ENCODE assay signal across 25 mouse cellular contexts in the genomic region with DNA sequence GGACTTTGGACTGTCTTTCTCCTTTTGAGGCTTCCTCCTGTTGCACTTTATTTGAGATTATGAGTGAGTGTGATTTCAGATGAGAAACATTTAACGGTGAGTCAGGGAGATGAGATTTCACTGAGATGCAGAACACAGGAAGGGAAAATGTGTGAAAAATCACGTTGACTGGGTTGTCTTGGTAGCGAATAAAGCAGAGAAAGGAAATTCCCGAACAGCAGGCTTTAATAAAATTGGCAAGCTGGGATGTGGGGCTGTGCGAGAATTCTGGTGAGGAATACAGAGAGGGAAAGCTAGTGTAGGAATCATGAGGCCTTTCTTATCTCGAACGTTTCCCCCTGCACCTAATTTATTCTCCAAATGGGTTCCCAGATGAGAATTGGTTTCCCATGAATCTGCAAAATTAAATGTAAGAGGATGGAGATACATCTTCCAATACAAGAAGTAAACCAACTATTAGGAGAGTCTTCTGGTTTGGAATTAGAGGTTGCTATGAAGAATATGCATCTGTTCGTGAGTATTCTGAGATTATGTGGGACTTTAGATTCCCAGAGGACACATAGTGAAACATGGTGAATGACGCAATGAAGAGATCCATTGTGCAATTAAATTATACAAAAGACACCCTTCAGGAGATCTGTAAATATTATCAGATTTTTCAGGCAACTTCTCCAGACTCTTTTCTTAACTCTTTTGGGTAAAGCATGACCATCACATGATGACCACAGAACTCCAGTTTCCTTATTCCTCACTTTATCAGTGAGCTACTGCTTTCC.
A peak's percentile ranks its signal among the peaks of the same experiment; 100 is the strongest.
DNase-seq lines count a peak whose midpoint lies in the region; TF ChIP-seq lines count a peak whose summit lies in the region.
"Had no signal": no experiment of that assay in that cellular context is flagged by ENCODE, and none has a peak within 500 bp of the region (broad histone marks: within the 10 kb centered on the region; RNA-seq: fewer than 3 reads in every experiment).

No protein-coding gene starts in this region.

- H3K27me3 ChIP-seq in myocyte (ENCODE audit: control insufficient read depth, insufficient read depth, insufficient read length): no peaks in the 10 kb centered on the region
- H3K27me3 ChIP-seq: CH12.LX; embryonic facial prominence, embryonic 15.5 days; forebrain, embryonic 12.5 days; heart, embryonic 13.5 days; hindbrain, embryonic 12.5 days; liver, embryonic 13.5 days had no signal

- H3K36me3 ChIP-seq in myocyte (ENCODE audit: control insufficient read depth, insufficient read depth): no peaks in the 10 kb centered on the region
- H3K36me3 ChIP-seq: embryonic facial prominence, embryonic 15.5 days; forebrain, embryonic 12.5 days; G1E; heart, embryonic 13.5 days; hindbrain, embryonic 12.5 days; liver, embryonic 13.5 days had no signal

- H3K4me1 ChIP-seq in embryonic fibroblast, embryonic 13.5 days (ENCODE audit: control insufficient read depth, insufficient read depth, low read length): no peaks in the 10 kb centered on the region; the same call in 1 of the 2 replicates
- H3K4me1 ChIP-seq: embryonic facial prominence, embryonic 15.5 days; liver, embryonic 13.5 days had no signal

- peak; percentile 16 to 20 for DNase-seq in frontal cortex, postnatal 36 days (ENCODE audit: low spot score in 2 of 2)
- no peak for DNase-seq in frontal cortex, postnatal 14 days (ENCODE audit: low spot score in 2 of 2)
- peak; percentile 38 to 39 for DNase-seq in right cerebral cortex, adult 2 months (ENCODE audit: low spot score in 2 of 2)
- no peak for DNase-seq in right cerebral cortex, postnatal 4 days
- DNase-seq in cerebellum, postnatal 4 days (ENCODE audit: low spot score in 2 of 2): no peak
- no peak for DNase-seq in heart, postnatal 25 days (ENCODE audit: low spot score)
- DNase-seq: cerebellum, adult 8-10 months; cerebellum, postnatal 36 days; gastrocnemius, postnatal 36 days; heart, adult 2 months; heart, postnatal 14 days; kidney, adult 18-20 months; liver, embryonic 13.5 days; lung, adult 2 months; lung, postnatal 14 days had no signal

- no peak for TF ChIP-seq CTCF in embryonic fibroblast, embryonic 13.5 days (IDR thresholded peaks at IDR 0.05; ENCODE audit: borderline replicate concordance, insufficient read depth, low read length)

- no peak overlapping the region for H3K4me2 ChIP-seq in myocyte (ENCODE audit: low read depth)
- H3K4me2 ChIP-seq: embryonic facial prominence, embryonic 15.5 days; forebrain, embryonic 12.5 days; heart, embryonic 13.5 days; hindbrain, embryonic 12.5 days; liver, embryonic 13.5 days; midbrain, embryonic 11.5 days had no signal

- peak overlapping the region; percentile 11; the same call in 1 of the 2 replicates for H3K27ac ChIP-seq in embryonic fibroblast, embryonic 13.5 days (ENCODE audit: insufficient read depth, low read length)
- H3K27ac ChIP-seq: embryonic facial prominence, embryonic 15.5 days; forebrain, embryonic 12.5 days; heart, adult 2 months; heart, embryonic 13.5 days; hindbrain, embryonic 12.5 days; liver, embryonic 13.5 days; stomach, postnatal 0 days had no signal

- no peak overlapping the region for H3ac ChIP-seq in myocyte (ENCODE audit: control insufficient read depth, insufficient read length)

- no peaks in the 10 kb centered on the region for H3K79me2 ChIP-seq in myocyte (ENCODE audit: control insufficient read depth, insufficient read depth)

- TF ChIP-seq POLR2A in embryonic fibroblast, embryonic 13.5 days (IDR thresholded peaks at IDR 0.05; ENCODE audit: low read depth, low read length): no peak
- TF ChIP-seq POLR2A in myocyte (IDR thresholded peaks at IDR 0.05; ENCODE audit: insufficient read length, low read depth): no peak

- intact Hi-C loops in heart, postnatal 25 days (cut with DNase I): no loop called here

- H3K4me3 ChIP-seq in embryonic fibroblast, embryonic 13.5 days (ENCODE audit: insufficient read depth, low read length): no peak overlapping the region
- H3K4me3 ChIP-seq in myocyte: no peak overlapping the region
- H3K4me3 ChIP-seq: embryonic facial prominence, embryonic 15.5 days; forebrain, embryonic 12.5 days; heart, adult 2 months; heart, embryonic 13.5 days; hindbrain, embryonic 12.5 days; liver, embryonic 13.5 days had no signal

TF ChIP-seq in myocyte, 11 proteins besides CTCF, POLR2A, EP300 and RAD21:
- peak; percentile 56; the same call in 1 of the 2 replicates for TF ChIP-seq CEBPB (IDR thresholded peaks at IDR 0.05; ENCODE audit: insufficient read depth, poor library complexity, severe bottlenecking)
- no peak for TF ChIP-seq TCF12 (IDR thresholded peaks at IDR 0.05; ENCODE audit: insufficient read depth, poor library complexity, severe bottlenecking)

Comparison
In these comparisons a context has a peak if more than half of its experiments do, and no peak if none do; other contexts are left out.
1. DNase-seq: peak in frontal cortex, postnatal 36 days (2 of 2) and right cerebral cortex, adult 2 months (2 of 2); none in frontal cortex, postnatal 14 days (0 of 2), right cerebral cortex, postnatal 4 days (single experiment), cerebellum, postnatal 4 days (0 of 2) and heart, postnatal 25 days (single experiment).